Mouse (Mus musculus): ENCODE measurements around the gene Zfp69. TPM values are rescaled to one million over a fixed set of nuclear protein-coding genes. Genes with fewer than 3 reads are reported as not detected.

Zfp69 gene
- polyA plus RNA-seq, 1 experiment from 2014 or later = 8.8 TPM

DNA sequence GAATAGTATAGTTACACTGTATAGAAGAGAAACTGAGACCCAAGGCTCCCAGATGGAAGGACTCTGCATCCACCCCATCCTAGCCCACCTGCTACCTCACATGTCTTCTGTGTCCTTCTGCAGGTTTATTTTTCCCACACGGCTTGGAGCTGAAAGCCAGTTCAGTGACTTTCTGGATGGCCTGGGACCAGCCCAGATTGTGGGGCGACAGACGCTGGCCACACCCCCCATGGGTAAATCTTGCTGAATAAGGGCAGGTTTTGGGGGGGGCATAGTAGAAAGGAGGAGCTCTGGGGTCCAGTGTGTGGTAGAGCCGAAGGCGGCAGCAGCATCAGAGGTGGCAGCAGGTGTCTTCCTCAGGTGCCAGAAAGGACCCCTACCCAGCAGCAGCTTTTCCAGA, 64.7 kb downstream of the Zfp69 start:
- DNase-seq (ENCODE audit: low spot score) = no peak
- Histone ChIP-seq H3K27ac (ENCODE audit: low read depth, low read length) (no peak overlapping the region), H3K4me2 (ENCODE audit: low read depth, low read length, severe bottlenecking) (no peak overlapping the region), H3K9ac (ENCODE audit: low read length) (no peak overlapping the region; the same call in 1 of the 2 replicates), H3K27me3 (ENCODE audit: control insufficient read depth, insufficient read depth, low read length) (no peaks in the 10 kb centered on the region), H3K9me3 (ENCODE audit: control insufficient read depth, low read length) (no peaks in the 10 kb centered on the region), H3K4me1 (replicated peaks; ENCODE audit: control insufficient read depth, insufficient read depth, low read length) (peaks cover 16% of the 10 kb centered on the region), H3K36me3 (ENCODE audit: control insufficient read depth, insufficient read depth, low read length) (no peaks in the 10 kb centered on the region), H3K4me3 (ENCODE audit: low read depth, low read length) (no peak overlapping the region)
- no peak for ATAC-seq (replicated peaks; ENCODE audit: low FRiP score)
- WGBS = 84% methylated on average over 5 of the region's 5 CpGs

DNA sequence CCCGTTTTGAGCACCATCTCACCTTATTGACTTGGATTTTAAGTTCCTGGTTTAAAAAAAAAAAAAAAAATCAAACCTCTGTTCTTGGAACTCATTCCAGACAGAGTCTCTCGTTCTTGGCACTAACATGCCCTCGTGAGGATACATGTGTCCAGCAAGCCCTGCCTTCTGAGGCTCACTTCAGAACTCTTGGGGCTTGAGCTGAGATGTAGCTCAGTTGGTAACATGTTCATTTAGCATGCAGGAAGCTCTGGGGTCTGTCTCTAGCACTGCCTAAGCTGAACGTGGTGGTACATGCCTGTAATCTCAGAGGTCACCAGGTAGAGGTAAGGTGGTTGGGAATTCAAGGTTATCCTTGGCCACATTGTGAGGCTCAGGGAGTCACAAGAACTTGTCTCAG, 65.4 kb downstream of the Zfp69 start:
- 58% methylated on average over 4 of the region's 4 CpGs for WGBS
- Histone ChIP-seq H3K27ac (ENCODE audit: low read depth, low read length) (no peak overlapping the region), H3K9ac (ENCODE audit: low read length) (no peak overlapping the region), H3K27me3 (ENCODE audit: control insufficient read depth, insufficient read depth, low read length) (no peaks in the 10 kb centered on the region), H3K4me2 (ENCODE audit: low read depth, low read length, severe bottlenecking) (no peak overlapping the region), H3K9me3 (ENCODE audit: control insufficient read depth, low read length) (no peaks in the 10 kb centered on the region), H3K36me3 (ENCODE audit: control insufficient read depth, insufficient read depth, low read length) (no peaks in the 10 kb centered on the region), H3K4me3 (ENCODE audit: low read depth, low read length) (no peak overlapping the region), H3K4me1 (replicated peaks; ENCODE audit: control insufficient read depth, insufficient read depth, low read length) (peaks cover 16% of the 10 kb centered on the region)
- no peak for ATAC-seq (replicated peaks; ENCODE audit: low FRiP score)
- DNase-seq (ENCODE audit: low spot score) = no peak

DNA sequence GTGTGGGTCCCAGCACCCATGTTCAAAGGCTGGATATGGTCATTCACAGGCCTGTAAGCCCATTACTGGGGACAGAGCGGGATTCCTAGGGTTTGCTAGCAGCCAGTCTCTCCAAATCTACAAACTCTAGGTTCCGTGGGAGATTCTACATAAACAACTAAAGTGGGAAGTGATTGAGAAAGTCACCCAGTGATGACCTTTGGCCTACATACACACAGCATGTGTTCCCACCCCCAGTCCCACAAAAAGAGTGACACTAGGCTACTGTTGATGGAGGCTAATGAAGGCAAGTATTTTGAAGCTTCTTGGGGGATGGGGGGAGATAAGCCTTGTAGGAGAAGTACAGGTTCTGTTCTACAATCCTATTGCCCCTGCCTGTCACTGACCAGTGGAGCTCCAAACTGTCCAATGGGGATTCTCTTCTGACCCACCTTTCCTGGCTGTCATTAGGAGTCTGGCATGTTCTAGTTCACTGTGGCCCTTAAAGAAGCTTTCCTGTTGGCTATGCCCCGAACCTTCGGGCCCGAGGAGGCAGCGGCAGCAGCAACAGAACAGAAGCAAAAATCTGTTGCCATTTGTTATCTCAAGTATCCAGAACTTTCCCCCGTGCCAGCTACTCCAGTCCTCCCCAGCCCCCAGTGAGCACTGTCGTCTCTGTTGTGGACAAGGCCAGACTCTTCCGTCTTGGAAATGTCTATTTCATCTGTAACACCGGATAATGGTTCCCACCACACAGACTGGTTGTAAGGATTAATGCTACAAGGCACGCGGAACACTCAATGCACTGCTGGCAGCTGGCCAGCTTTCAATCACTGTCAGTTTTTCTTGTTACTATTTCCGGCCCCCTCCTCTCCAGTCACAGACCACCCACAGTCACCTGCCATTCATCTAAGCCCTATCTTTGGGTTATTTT, 66.0 kb downstream of the Zfp69 start:
- Histone ChIP-seq H3K4me3 (ENCODE audit: low read depth, low read length) (no peak overlapping the region), H3K9ac (ENCODE audit: low read length) (no peak overlapping the region), H3K27me3 (ENCODE audit: control insufficient read depth, insufficient read depth, low read length) (no peaks in the 10 kb centered on the region), H3K27ac (ENCODE audit: low read depth, low read length) (no peak overlapping the region), H3K36me3 (ENCODE audit: control insufficient read depth, insufficient read depth, low read length) (no peaks in the 10 kb centered on the region), H3K4me2 (ENCODE audit: low read depth, low read length, severe bottlenecking) (no peak overlapping the region), H3K9me3 (ENCODE audit: control insufficient read depth, low read length) (no peaks in the 10 kb centered on the region), H3K4me1 (replicated peaks; ENCODE audit: control insufficient read depth, insufficient read depth, low read length) (peaks cover 16% of the 10 kb centered on the region)
- peak; percentile 50 for DNase-seq (ENCODE audit: low spot score)
- ATAC-seq (replicated peaks; ENCODE audit: low FRiP score) = no peak
- 55% methylated on average over 13 of the region's 13 CpGs for WGBS

DNA sequence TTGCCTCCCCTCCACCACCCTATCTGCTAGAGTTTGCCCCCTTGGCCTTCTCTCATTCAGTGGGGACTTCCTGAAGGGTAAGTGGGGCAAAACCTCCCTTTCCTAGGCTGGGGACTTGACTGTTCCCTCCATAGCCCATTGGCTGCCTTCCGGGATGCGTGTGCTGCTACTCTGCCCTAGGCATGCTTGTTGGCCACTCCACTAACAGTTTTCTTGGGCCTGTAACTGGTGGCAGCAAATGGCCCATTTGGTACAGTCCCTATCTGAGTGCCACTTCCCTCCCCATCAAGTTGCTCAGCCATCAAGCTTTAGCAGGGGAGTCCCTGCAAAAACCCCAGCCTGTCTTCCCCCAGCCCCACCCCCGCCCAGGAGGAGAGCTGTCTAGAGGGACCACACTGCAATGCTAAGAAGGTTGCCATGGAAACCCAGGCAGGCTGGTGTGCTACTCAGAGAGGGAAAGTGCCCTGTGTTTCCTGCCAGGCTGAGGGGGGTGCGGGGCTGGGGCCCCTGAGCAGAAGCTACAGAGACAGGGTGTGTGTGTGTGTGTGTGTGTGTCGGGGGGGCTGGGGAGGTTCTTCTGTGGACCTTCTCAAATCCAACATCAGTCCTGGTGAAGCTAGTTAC, 69.4 kb downstream of the Zfp69 start:
- WGBS = 37% methylated on average over 5 of the region's 5 CpGs
- Histone ChIP-seq H3K9me3 (ENCODE audit: control insufficient read depth, low read length) (no peaks in the 10 kb centered on the region), H3K27me3 (ENCODE audit: control insufficient read depth, insufficient read depth, low read length) (no peaks in the 10 kb centered on the region), H3K9ac (ENCODE audit: low read length) (0 out of 2 replicates have a peak overlapping the region, but pooled peaks have one; percentile 16), H3K27ac (ENCODE audit: low read depth, low read length) (no peak overlapping the region), H3K4me2 (ENCODE audit: low read depth, low read length, severe bottlenecking) (no peak overlapping the region), H3K36me3 (ENCODE audit: control insufficient read depth, insufficient read depth, low read length) (no peaks in the 10 kb centered on the region), H3K4me3 (ENCODE audit: low read depth, low read length) (no peak overlapping the region), H3K4me1 (replicated peaks; ENCODE audit: control insufficient read depth, insufficient read depth, low read length) (peaks cover 16% of the 10 kb centered on the region)
- ATAC-seq (replicated peaks; ENCODE audit: low FRiP score) (peak; percentile 89), DNase-seq (ENCODE audit: low spot score) (peak; percentile 70)

DNA sequence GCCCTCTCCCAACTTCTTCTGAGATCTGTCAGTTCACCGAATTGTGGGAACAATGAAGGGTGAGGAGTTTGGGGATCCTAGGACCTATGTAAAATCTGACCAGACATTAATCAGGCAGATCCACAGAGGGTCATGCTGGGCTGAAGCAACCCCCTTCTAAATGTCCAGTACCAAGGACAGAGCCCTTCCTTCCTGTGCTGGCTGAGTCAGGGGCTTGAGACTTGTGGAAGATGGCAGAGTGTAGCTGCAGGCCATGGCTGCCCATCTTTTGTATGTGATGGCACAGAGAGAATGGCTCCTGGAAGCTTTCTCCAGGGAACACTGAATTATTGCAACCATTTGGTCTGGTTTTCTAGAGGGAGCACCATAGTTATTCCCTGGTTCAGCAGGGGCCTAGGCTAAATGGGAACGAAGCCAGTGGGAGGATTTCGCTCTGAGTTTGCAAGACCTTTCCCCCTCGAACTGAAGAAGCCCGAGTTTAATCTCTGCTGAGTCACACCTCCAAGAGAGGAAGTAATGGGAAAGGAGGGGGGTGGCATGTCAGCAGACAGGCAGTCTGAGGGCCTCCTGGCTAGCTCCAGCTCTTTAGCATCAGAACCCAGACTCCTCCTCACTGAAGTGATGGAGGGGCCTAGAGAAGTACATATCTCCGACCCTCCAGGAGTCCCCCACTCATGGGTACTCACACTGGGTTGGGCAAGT, 70.6 kb downstream of the Zfp69 start:
- DNase-seq (ENCODE audit: low spot score) = no peak
- Histone ChIP-seq H3K27me3 (ENCODE audit: control insufficient read depth, insufficient read depth, low read length) (no peaks in the 10 kb centered on the region), H3K36me3 (ENCODE audit: control insufficient read depth, insufficient read depth, low read length) (no peaks in the 10 kb centered on the region), H3K9ac (ENCODE audit: low read length) (no peak overlapping the region), H3K9me3 (ENCODE audit: control insufficient read depth, low read length) (no peaks in the 10 kb centered on the region), H3K4me3 (ENCODE audit: low read depth, low read length) (no peak overlapping the region), H3K27ac (ENCODE audit: low read depth, low read length) (no peak overlapping the region), H3K4me1 (replicated peaks; ENCODE audit: control insufficient read depth, insufficient read depth, low read length) (peaks cover 16% of the 10 kb centered on the region), H3K4me2 (ENCODE audit: low read depth, low read length, severe bottlenecking) (no peak overlapping the region)
- WGBS = 65% methylated on average over 6 of the region's 6 CpGs
- no peak for ATAC-seq (replicated peaks; ENCODE audit: low FRiP score)

Small RNA genes within 50 kb of the gene (microRNA-seq; reads per million reads assigned to microRNA genes)
- not detected for gene Mir7015 (ENCODE audit: insufficient number of aligned reads)

Other genes with a start within 250 kb of the Zfp69 start
- gene Kcnq4, start 203.1 kb downstream of the Zfp69 start, polyA plus RNA-seq (2014; fragmentation: Nextera tagmentation; extraction: Ambion mirVana) = 2.6 and 3.0 TPM in 2 replicates
- 124 and 134 TPM in 2 replicates for gene Nfyc, start 120.1 kb downstream of the Zfp69 start, polyA plus RNA-seq (2014; fragmentation: Nextera tagmentation; extraction: Ambion mirVana)
- gene Rims3, start 96.9 kb downstream of the Zfp69 start, polyA plus RNA-seq (2014; fragmentation: Nextera tagmentation; extraction: Ambion mirVana) = 4.2 and 4.9 TPM in 2 replicates
- 32.1 and 34.1 TPM in 2 replicates for gene Exo5, start 26.7 kb downstream of the Zfp69 start, polyA plus RNA-seq (2014; fragmentation: Nextera tagmentation; extraction: Ambion mirVana)
- 17.1 and 18.9 TPM in 2 replicates for gene Smap2, start 65.5 kb upstream of the Zfp69 start, polyA plus RNA-seq (2014; fragmentation: Nextera tagmentation; extraction: Ambion mirVana)
- 3.4 and 3.5 TPM in 2 replicates for gene Col9a2, start 87.7 kb upstream of the Zfp69 start, polyA plus RNA-seq (2014; fragmentation: Nextera tagmentation; extraction: Ambion mirVana)
- 25.5 TPM in 2 replicates for gene Zmpste24, start 146.5 kb upstream of the Zfp69 start, polyA plus RNA-seq (2014; fragmentation: Nextera tagmentation; extraction: Ambion mirVana)
- gene Tmco2, start 157.5 kb upstream of the Zfp69 start, polyA plus RNA-seq (2014; fragmentation: Nextera tagmentation; extraction: Ambion mirVana) = not detected in 2 replicates